Mouse (Mus musculus) liver, embryonic 14.5 days (tissue): ENCODE measurements around the gene Pfdn5.

Experiments
- CTCF ChIP-seq: IDR thresholded peaks from 2 replicates; pipeline ENCODE4 v1.5.1; 2016; ENCODE audit warnings: antibody characterized with exemption, low read depth, control low read depth
- EP300 ChIP-seq: IDR thresholded peaks from 2 replicates; pipeline ENCODE4 v1.6.1; 2016; ENCODE audit warnings: antibody characterized with exemption, low read depth

- TF ChIP-seq EP300: no peak
- no peak for TF ChIP-seq CTCF
These were observed 45.3 kb upstream of the Pfdn5 start for GRCm38 (mm10) chr15:102280623-102281022.
